Mouse (Mus musculus) WW6 (cell line): ENCODE measurements at regions not wholly inside any gene's neighbourhood (a gene's known extent, or its start where the extent isn't known, plus 50 kb on each side); places are given as distances from the start of the nearest gene placed in this dataset.
"Not testable (repeated sequence)": the region's sequence is repeated elsewhere in the genome, so short reads cannot be mapped to it uniquely, and the experiment has no call there.

ENCODE experiments used
- DNase-seq: peaks from one replicate; pipeline ENCODE4 v3.0.0-alpha.2; 2013; ENCODE audit warnings: low read depth, low spot score

- no peak for DNase-seq
Observed at GRCm38 (mm10) chr6:25101761-25102160, 145.7 kb upstream of the Tmem229a start.

GRCm38 (mm10) chr6:25087167-25087566, 131.1 kb upstream of the Tmem229a start:
- no peak for DNase-seq

GRCm38 (mm10) chr6:25085871-25086270, 129.8 kb upstream of the Tmem229a start:
- peak; percentile 4 for DNase-seq

GRCm38 (mm10) chr6:25085296-25085695, 129.2 kb upstream of the Tmem229a start:
- DNase-seq, result not testable (repeated sequence)

- peak; percentile 39 for DNase-seq
Observed at GRCm38 (mm10) chr6:25065913-25066312, 109.8 kb upstream of the Tmem229a start.

- DNase-seq, result peak; percentile 34
Observed at GRCm38 (mm10) chr6:25032878-25033509, 76.9 kb upstream of the Tmem229a start.

GRCm38 (mm10) chr6:25026953-25027352, 70.9 kb upstream of the Tmem229a start:
- no peak for DNase-seq

GRCm38 (mm10) chr6:25020005-25020772, 64.1 kb upstream of the Tmem229a start:
- no peak for DNase-seq

GRCm38 (mm10) chr6:25013288-25013606, 57.1 kb upstream of the Tmem229a start:
- DNase-seq, result no peak

- DNase-seq, result no peak
Observed at GRCm38 (mm10) chr6:25012376-25013287, 56.5 kb upstream of the Tmem229a start.

- not testable (repeated sequence) for DNase-seq
Observed at GRCm38 (mm10) chr6:25008856-25009255, 52.8 kb upstream of the Tmem229a start.
